Mouse (Mus musculus) kidney, adult 11 months (tissue): ENCODE measurements around the gene Dlg2.

Source experiments
- DNase-seq: peaks from one replicate; pipeline ENCODE4 v3.0.0; 2022

The Dlg2 gene

DNA sequence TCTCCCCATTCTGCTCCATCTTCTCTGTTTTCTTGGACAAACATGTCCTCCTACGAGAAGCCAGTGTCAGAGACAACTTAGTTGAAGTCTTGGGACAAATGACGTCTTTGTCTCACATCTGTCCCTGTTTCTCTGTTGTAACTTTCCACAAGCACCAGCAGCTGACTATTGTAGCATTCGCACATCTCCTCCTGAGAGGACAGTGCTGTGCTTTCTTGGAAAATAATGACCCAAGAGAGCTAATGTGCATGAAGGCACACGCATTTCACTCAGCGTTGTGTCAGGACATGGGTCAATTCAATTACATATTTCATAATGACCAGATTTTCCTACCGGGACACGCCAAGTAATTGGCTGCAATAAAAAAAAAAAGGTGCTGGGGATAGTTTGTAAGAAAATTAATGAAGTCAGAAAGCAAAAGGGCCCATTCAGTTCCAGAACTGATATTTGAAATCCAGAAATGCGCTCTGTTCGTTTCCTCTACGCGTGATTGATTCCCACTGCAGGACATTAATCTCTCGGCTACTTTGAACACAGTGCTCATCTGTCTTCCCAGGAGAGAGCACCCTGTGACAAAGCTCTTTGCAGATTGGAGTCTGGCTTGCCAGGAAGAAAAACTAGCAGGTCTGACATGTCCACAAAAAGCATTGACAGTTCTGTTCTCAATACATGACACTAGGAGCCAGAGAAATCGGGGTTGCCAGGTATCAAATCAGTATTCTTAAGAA lies 1846.0 kb downstream of the Dlg2 start:
- DNase-seq: no peak

DNA sequence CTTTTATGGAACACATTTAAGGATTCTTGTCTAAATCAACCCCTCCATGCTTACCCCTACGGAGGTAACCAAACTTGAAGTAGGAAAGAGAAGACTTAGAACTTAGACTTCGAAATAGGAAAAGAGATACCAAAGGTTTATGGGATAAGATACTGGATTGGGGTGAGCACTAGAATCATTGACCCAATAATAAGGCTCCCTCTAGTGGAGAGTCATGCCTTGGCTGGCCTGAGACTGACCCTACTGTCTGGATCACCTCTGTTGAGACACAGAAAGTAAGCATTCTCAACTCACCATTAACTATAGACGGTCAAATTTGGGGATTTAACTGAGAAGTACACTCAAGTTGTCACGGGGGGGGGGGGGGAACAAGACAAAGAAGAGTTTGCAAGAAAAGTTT lies 1847.2 kb downstream of the Dlg2 start:
- peak; percentile 27 for DNase-seq

DNA sequence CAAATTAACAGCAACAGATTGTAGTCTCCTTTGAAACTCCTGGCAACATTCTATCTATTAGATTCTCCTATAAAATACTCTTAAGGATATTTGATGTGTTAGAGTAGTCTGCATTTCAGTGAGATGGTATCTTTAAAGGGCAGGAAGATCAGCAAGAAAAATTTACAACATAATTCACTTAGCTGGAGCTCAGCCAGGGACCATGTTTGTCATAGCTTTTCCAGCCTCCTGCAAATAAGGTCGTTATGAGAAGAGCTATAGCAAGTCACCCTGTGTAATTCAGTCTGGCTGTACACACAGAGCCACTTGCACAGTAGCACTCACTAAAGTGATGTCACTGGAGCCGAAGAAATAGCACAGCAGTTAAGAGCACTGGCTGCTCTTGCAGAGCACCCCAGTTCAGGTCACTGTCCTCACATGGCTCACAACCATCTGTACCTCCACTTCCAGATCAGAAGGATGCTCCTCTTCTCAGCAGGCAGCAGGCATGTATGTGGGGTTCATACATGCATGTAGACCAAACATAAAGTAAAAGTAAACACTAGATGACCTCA lies 1850.9 kb downstream of the Dlg2 start:
- no peak for DNase-seq

- no peak for DNase-seq
Observed at GRCm38 (mm10) chr7:92333220-92333898, 1856.9 kb downstream of the Dlg2 start.

- DNase-seq: no peak
Observed at GRCm38 (mm10) chr7:92356542-92356941, 1880.1 kb downstream of the Dlg2 start.

GRCm38 (mm10) chr7:92363386-92363785 lies 1886.9 kb downstream of the Dlg2 start:
- DNase-seq: no peak

DNA sequence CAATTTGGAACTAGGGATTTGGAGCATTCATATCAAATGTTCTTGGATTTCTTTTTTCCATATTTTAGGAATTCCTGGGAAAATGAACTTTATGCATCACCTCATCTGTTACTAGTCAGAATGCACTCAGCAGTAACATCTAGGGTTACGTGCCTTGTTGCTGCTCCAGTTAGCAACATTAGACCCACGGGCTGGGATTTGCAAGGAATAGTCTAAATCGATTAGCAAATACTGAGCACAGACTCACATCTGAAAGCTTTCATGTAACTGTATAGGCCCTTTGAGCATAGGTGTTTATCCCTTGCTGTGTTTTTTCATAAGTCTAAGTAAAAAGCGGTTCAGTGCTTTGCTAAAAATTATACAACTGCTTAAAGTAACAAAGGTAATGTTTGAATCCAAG lies 1887.3 kb downstream of the Dlg2 start:
- DNase-seq: no peak

DNA sequence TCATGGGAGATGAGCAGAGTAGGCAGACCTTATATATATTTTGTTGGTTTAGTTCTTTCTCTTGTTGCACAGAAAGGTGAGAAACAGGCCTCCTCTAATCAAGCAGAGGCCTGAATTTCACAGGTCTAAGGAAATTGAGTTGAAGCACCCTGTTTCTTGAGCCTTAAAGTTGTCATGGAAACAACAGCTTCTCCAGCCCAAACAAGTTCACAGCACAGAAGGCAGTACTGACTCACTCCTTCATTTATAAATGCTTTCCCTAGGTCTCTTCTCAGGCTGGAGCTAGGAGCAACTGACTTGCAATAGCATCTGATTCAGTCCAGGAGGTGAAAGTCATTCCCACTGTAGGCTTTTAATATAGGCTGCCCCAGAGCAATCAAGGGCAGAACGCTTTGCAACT lies 1890.6 kb downstream of the Dlg2 start:
- no peak for DNase-seq

DNA sequence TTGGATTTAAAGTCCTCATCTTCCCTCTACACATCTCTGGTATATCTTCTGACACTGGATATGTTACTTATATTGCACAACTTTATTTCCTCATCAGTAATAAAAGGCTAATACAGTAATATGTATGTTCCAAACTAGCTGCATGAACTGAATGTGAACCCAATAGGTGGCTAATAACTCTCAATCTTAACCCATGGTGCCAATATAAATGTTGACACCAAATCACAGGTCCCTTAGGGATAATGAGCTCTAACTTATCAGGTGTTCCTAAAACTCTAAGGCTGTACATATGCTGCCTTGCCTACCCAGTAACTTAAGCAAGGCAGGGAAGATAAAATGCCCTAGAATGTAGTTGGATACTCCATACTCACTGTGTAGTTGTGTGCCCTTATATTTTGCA lies 1894.0 kb downstream of the Dlg2 start:
- no peak for DNase-seq

DNA sequence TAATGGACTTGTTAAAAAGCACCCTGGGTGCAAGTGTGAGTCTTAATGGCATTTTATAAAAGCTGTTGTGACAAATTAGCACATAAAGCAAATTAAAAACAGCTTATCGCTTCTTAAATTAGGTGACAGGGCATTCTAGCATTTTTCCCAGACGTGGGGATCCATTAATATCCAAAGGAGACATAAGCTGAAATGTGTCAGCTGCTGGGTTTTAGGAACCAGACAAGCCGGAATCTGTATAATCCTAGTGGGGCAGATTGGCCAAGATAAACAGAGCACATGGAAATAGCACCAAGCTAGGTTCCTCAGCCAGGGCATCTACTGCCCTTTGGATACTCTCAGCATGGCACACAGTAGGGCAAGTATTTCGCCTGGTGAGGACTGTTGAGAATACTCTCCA lies 1895.2 kb downstream of the Dlg2 start:
- no peak for DNase-seq

- no peak for DNase-seq
Observed at GRCm38 (mm10) chr7:92373863-92374357, 1897.4 kb downstream of the Dlg2 start.

- DNase-seq: no peak
Observed at GRCm38 (mm10) chr7:92383913-92384484, 1907.5 kb downstream of the Dlg2 start.

DNA sequence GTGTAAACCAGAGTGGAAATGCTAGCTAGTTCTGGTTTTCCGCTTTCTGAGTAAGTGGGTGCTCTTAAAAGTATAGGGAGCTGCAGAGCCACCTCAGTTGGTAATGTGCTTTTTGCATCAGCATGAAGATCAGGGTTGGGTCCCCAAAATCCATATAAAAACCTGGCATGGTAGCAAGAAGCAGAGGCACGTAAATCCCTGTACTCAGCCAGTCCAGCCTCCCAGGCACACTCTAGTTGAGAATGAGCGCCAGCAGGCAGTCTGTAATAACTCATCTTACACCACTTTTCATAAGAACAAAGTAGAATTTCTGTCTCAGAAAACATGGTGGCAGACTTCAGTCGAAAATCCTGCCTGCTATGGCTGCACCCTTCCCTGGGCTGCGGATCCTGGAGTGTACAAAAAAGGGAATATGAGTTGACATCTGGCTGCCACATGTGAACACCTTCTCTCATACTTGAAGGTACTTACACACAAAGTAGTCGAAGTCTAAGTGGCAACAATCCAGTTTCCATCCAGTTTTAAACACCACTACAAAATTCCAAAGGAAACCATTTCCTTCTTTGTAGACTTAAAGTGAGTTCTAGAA lies 1915.7 kb downstream of the Dlg2 start:
- no peak for DNase-seq

DNA sequence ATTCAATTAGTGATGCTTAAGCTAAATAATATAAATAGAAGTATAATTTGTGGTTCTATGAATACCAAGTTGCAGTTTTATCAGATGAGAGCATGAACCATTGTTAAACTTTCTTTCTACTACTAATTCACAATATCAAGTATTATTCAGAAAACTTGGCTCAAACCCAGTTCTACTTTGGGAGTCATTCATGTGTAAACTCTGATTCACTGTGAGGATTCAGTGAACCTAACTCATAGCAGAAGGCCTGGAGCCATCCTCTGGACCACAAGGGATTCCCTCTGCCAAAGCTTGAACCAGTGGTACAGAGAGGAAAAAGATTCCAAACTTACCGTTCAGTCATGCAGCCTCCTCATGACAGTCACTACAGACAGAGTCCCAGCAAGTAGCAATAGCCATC lies 1920.3 kb downstream of the Dlg2 start:
- DNase-seq: no peak

GRCm38 (mm10) chr7:92398841-92399240 lies 1922.4 kb downstream of the Dlg2 start:
- DNase-seq: no peak

DNA sequence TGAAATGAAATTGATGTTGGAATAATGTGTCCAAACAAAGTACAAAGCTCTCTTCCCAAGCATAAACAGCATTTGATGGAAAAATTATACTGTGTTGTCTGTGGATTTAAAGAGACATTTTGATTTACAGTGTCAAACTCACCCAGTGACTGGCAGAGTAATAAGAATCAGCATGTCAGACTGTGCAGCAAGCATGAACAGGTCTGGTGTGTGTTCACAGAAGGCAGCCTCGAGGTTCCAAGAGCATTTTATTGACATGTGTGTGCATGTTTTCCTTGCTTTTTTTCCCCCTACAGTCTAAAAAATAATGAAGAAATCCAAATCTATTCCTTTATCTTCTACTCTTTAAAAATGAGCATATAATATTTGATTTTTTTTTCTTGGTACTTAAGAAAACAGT lies 1924.1 kb downstream of the Dlg2 start:
- no peak for DNase-seq

GRCm38 (mm10) chr7:92401001-92401688 lies 1924.7 kb downstream of the Dlg2 start:
- DNase-seq: no peak

- no peak for DNase-seq
Observed at GRCm38 (mm10) chr7:92408479-92408878, 1932.0 kb downstream of the Dlg2 start.

- no peak for DNase-seq
Observed at GRCm38 (mm10) chr7:92420474-92420873, 1944.0 kb downstream of the Dlg2 start.

GRCm38 (mm10) chr7:92423017-92423416 lies 1946.5 kb downstream of the Dlg2 start:
- DNase-seq: no peak

- DNase-seq: no peak
Observed at GRCm38 (mm10) chr7:92424703-92425102, 1948.2 kb downstream of the Dlg2 start.

GRCm38 (mm10) chr7:92427280-92427679 lies 1950.8 kb downstream of the Dlg2 start:
- no peak for DNase-seq

- DNase-seq: no peak
Observed at GRCm38 (mm10) chr7:92428629-92429028, 1952.2 kb downstream of the Dlg2 start.
